In genomic region chr6:53706604-53707330, GRCm38 (mm10) we compare ENCODE assay signal across 23 mouse cellular contexts.
DNase-seq lines count a peak whose midpoint lies in the region; ATAC-seq and TF ChIP-seq lines count a peak whose summit lies in the region.
"Had no signal": no experiment of that assay in that cellular context is flagged by ENCODE, and none has a peak within 500 bp of the region (broad histone marks: within the 10 kb centered on the region; RNA-seq: fewer than 3 reads in every experiment).

No protein-coding gene starts in this region.

- peak; percentile 11; the same call in 1 of the 2 replicates for TF ChIP-seq CTCF in kidney, postnatal 0 days (IDR thresholded peaks at IDR 0.05; ENCODE audit: low read depth)
- TF ChIP-seq CTCF in kidney, adult 2 months (conservative IDR thresholded peaks at IDR 0.05; ENCODE audit: insufficient read depth, insufficient read length, low read depth, low read length) = no peak
- no peak for TF ChIP-seq CTCF in stomach, postnatal 0 days (IDR thresholded peaks at IDR 0.05; ENCODE audit: low read depth)
- no peak for TF ChIP-seq CTCF in Patski (IDR thresholded peaks at IDR 0.05)

- in situ Hi-C loops in Patski (cut with MboI; ENCODE audit: low pct_unique_long_range_greater_than_20kb) = no loop called here

- POLR2A ChIA-PET in Patski (lab: Charles Lee) = interaction anchor here (0.6 to 0.7 kb wide), 2 partner anchors 25 to 71 kb away, joined by 3 read pairs; no protein-coding TSS in a partner anchor

- H3K27me3 ChIP-seq in kidney, postnatal 0 days (ENCODE audit: insufficient read depth, low read length) = no peaks in the 10 kb centered on the region
- no peaks in the 10 kb centered on the region for H3K27me3 ChIP-seq in kidney, adult 2 months (replicated peaks; ENCODE audit: control insufficient read depth, insufficient read depth, low read length)
- no peaks in the 10 kb centered on the region for H3K27me3 ChIP-seq in stomach, embryonic 14.5 days (ENCODE audit: control insufficient read depth, insufficient read depth, low read length)
- no peaks in the 10 kb centered on the region for H3K27me3 ChIP-seq in stomach, postnatal 0 days (ENCODE audit: control insufficient read depth, insufficient read depth, low read length)
- H3K27me3 ChIP-seq in Patski = no peaks in the 10 kb centered on the region
- no peaks in the 10 kb centered on the region for H3K27me3 ChIP-seq in midbrain, embryonic 13.5 days
- H3K27me3 ChIP-seq: liver, embryonic 15.5 days had no signal

- no peak for TF ChIP-seq EP300 in stomach, postnatal 0 days (optimal IDR thresholded peaks at IDR 0.05)

- H3K9me3 ChIP-seq in kidney, postnatal 0 days (replicated peaks; ENCODE audit: low read length) = no peaks in the 10 kb centered on the region
- H3K9me3 ChIP-seq in stomach, embryonic 14.5 days (ENCODE audit: control insufficient read depth, low read depth, low read length) = no peaks in the 10 kb centered on the region
- no peaks in the 10 kb centered on the region for H3K9me3 ChIP-seq in stomach, postnatal 0 days (ENCODE audit: control insufficient read depth, low read length)
- H3K9me3 ChIP-seq in midbrain, embryonic 13.5 days = no peaks in the 10 kb centered on the region
- H3K9me3 ChIP-seq: forebrain, embryonic 10.5 days; hindbrain, embryonic 10.5 days; limb, embryonic 10.5 days; liver, embryonic 15.5 days had no signal

- no peaks in the 10 kb centered on the region for H3K4me1 ChIP-seq in kidney, postnatal 0 days (replicated peaks; ENCODE audit: insufficient read depth, low read length)
- H3K4me1 ChIP-seq in kidney, adult 2 months (ENCODE audit: control insufficient read depth, insufficient read depth, low read length) = no peaks in the 10 kb centered on the region
- peaks cover 9% of the 10 kb centered on the region; the same call in 1 of the 2 replicates for H3K4me1 ChIP-seq in stomach, embryonic 14.5 days (ENCODE audit: control insufficient read depth, insufficient read depth, low read length)
- no peaks in the 10 kb centered on the region for H3K4me1 ChIP-seq in stomach, postnatal 0 days (replicated peaks; ENCODE audit: control insufficient read depth, insufficient read depth)
- H3K4me1 ChIP-seq in midbrain, embryonic 13.5 days (replicated peaks) = no peaks in the 10 kb centered on the region
- H3K4me1 ChIP-seq: hindbrain, embryonic 10.5 days; liver, embryonic 15.5 days had no signal

- H3K36me3 ChIP-seq in kidney, postnatal 0 days (ENCODE audit: insufficient read depth, low read length) = no peaks in the 10 kb centered on the region
- H3K36me3 ChIP-seq in kidney, adult 2 months (ENCODE audit: control insufficient read depth, insufficient read depth, low read length) = no peaks in the 10 kb centered on the region
- no peaks in the 10 kb centered on the region for H3K36me3 ChIP-seq in stomach, embryonic 14.5 days (ENCODE audit: control insufficient read depth, insufficient read depth, low read length)
- no peaks in the 10 kb centered on the region for H3K36me3 ChIP-seq in stomach, postnatal 0 days (ENCODE audit: control insufficient read depth, insufficient read depth, low read length)
- H3K36me3 ChIP-seq in midbrain, embryonic 13.5 days = no peaks in the 10 kb centered on the region
- H3K36me3 ChIP-seq: forebrain, embryonic 10.5 days; hindbrain, embryonic 10.5 days; limb, embryonic 10.5 days; liver, embryonic 15.5 days had no signal

- no peak for TF ChIP-seq POLR2A in kidney, adult 2 months (IDR thresholded peaks at IDR 0.05; ENCODE audit: low read depth, low read length)

- H3K4me2 ChIP-seq in kidney, postnatal 0 days (ENCODE audit: low read length) = no peak overlapping the region
- H3K4me2 ChIP-seq in stomach, embryonic 14.5 days (replicated peaks; ENCODE audit: low read depth, low read length) = no peak overlapping the region
- no peak overlapping the region for H3K4me2 ChIP-seq in stomach, postnatal 0 days (replicated peaks; ENCODE audit: low read depth)
- H3K4me2 ChIP-seq in midbrain, embryonic 13.5 days (replicated peaks) = no peak overlapping the region
- H3K4me2 ChIP-seq: heart, embryonic 11.5 days; liver, embryonic 15.5 days had no signal

- no peak overlapping the region for H3K4me3 ChIP-seq in kidney, postnatal 0 days (replicated peaks; ENCODE audit: low read depth, low read length)
- H3K4me3 ChIP-seq in kidney, adult 2 months (ENCODE audit: insufficient read depth, low read depth, low read length) = no peak overlapping the region
- H3K4me3 ChIP-seq in stomach, embryonic 14.5 days (ENCODE audit: low read depth, low read length) = no peak overlapping the region
- H3K4me3 ChIP-seq in stomach, postnatal 0 days (ENCODE audit: low read depth, low read length) = no peak overlapping the region
- H3K4me3 ChIP-seq in midbrain, embryonic 13.5 days (replicated peaks) = no peak overlapping the region
- H3K4me3 ChIP-seq: forebrain, embryonic 10.5 days; hindbrain, embryonic 10.5 days; limb, embryonic 10.5 days; liver, embryonic 15.5 days had no signal

- 64% methylated on average over 10 of the region's 10 CpGs for WGBS in kidney, postnatal 0 days
- WGBS in kidney, adult 2 months = 60% methylated on average over 10 of the region's 10 CpGs
- WGBS in stomach, embryonic 14.5 days = 83% methylated on average over 10 of the region's 10 CpGs
- 78% methylated on average over 10 of the region's 10 CpGs for WGBS in stomach, postnatal 0 days
- 90% methylated on average over 10 of the region's 10 CpGs for WGBS in midbrain, embryonic 13.5 days

- H3K9ac ChIP-seq in kidney, postnatal 0 days (ENCODE audit: low read depth, low read length) = no peak overlapping the region
- H3K9ac ChIP-seq in stomach, embryonic 14.5 days (replicated peaks; ENCODE audit: low read depth, low read length) = no peak overlapping the region
- H3K9ac ChIP-seq in stomach, postnatal 0 days (ENCODE audit: low read length) = no peak overlapping the region
- H3K9ac ChIP-seq in midbrain, embryonic 13.5 days (replicated peaks) = no peak overlapping the region
- H3K9ac ChIP-seq: liver, embryonic 15.5 days had no signal

- H3K27ac ChIP-seq in kidney, postnatal 0 days = no peak overlapping the region
- H3K27ac ChIP-seq in kidney, adult 2 months (ENCODE audit: insufficient read depth, low read depth, low read length) = no peak overlapping the region
- no peak overlapping the region for H3K27ac ChIP-seq in stomach, embryonic 14.5 days (ENCODE audit: low read length)
- H3K27ac ChIP-seq in stomach, postnatal 0 days (replicated peaks) = no peak overlapping the region
- no peak overlapping the region for H3K27ac ChIP-seq in midbrain, embryonic 13.5 days
- H3K27ac ChIP-seq: forebrain, embryonic 10.5 days; hindbrain, embryonic 10.5 days; hindbrain, postnatal 0 days; limb, embryonic 10.5 days; liver, embryonic 15.5 days had no signal

- CTCF ChIA-PET in Patski (lab: Charles Lee) = interaction anchor here (1.0 to 1.2 kb wide), 3 partner anchors 10 to 24 kb away, joined by 4 to 5 read pairs (median 5); no protein-coding TSS in a partner anchor

- no peak for DNase-seq in kidney, postnatal 0 days (ENCODE audit: low spot score)
- no peak for DNase-seq in kidney, adult 2 months
- DNase-seq in stomach, postnatal 0 days (ENCODE audit: low spot score) = no peak
- no peak for DNase-seq in Patski (ENCODE audit: low read depth, low spot score)
- no peak for DNase-seq in frontal cortex, postnatal 25 days (ENCODE audit: low spot score in 2 of 2)
- DNase-seq: cerebellum, adult 18-20 months; cerebellum, postnatal 14 days; gastrocnemius, postnatal 14 days; heart, adult 11 months; kidney, postnatal 10 days; liver; lung, postnatal 36 days had no signal

- ATAC-seq in kidney, postnatal 0 days (replicated peaks; ENCODE audit: low FRiP score, low read depth) = no peak
- ATAC-seq in stomach, embryonic 14.5 days (ENCODE audit: insufficient number of reproducible peaks, insufficient read depth, low FRiP score, low read depth) = peak; percentile 23; the same call in 1 of the 2 replicates
- no peak for ATAC-seq in stomach, postnatal 0 days (ENCODE audit: low FRiP score, low TSS enrichment)
- peak; percentile 65 for ATAC-seq in Patski
- no peak for ATAC-seq in midbrain, embryonic 13.5 days
- ATAC-seq: forebrain, embryonic 16.5 days; hindbrain, postnatal 0 days; intestine, embryonic 16.5 days; midbrain, embryonic 16.5 days had no signal

Comparison
In these comparisons a context has a peak if more than half of its experiments do, and no peak if none do; other contexts are left out.
1. ATAC-seq: peak in stomach, embryonic 14.5 days (single experiment) and Patski (single experiment); none in kidney, postnatal 0 days (single experiment), stomach, postnatal 0 days (single experiment) and midbrain, embryonic 13.5 days (single experiment).